Comparison of ENCODE assay signal across 9 mouse cellular contexts in the genomic region with DNA sequence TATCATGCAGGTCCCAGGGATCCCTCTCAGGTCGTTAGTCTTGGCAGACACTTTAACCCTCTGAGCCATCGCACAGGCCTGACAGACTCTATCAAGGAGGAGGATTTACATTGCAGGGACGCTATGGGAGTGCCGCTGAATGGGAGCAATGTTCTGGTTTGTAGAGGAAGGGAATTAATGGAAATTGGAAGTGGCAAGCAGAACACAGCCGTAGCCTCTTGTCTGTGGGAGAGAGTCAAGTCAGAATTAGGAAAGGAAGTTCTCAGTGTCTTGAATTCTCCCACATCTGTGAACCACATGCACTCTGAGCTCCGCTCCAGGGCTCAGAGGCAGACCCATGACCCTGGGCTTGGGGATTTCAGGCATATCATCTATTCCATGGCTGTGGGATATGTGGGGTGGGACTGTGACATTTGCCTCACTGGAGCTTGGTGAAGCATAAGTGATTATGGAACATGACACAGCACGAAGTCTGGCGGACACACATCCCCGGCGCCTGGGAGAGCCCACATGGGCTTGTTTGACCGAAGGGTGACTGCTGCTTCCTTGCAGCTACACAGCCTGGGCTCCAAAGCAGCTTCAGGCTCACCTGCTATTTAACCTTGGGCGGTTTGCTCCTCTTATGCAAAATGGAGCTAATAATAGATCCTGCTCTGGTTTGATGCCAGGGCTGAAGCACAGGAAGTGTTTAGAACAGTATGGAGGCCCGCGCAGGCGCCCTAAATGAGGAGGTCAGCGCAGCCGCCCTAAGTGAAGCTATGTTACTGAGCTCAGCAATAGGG.
DNase-seq lines count a peak whose midpoint lies in the region; ATAC-seq lines count a peak whose summit lies in the region.
"Had no signal": no experiment of that assay in that cellular context is flagged by ENCODE, and none has a peak within 500 bp of the region (broad histone marks: within the 10 kb centered on the region; RNA-seq: fewer than 3 reads in every experiment).

No protein-coding gene starts in this region.

- H3K27ac ChIP-seq in embryonic facial prominence, embryonic 14.5 days (replicated peaks; ENCODE audit: low read depth, low read length) = 0 out of 2 replicates have a peak overlapping the region, but pooled peaks have one; percentile 18
- H3K27ac ChIP-seq in hindbrain, embryonic 15.5 days (replicated peaks) = no peak overlapping the region
- no peak overlapping the region for H3K27ac ChIP-seq in forebrain, embryonic 14.5 days (ENCODE audit: low read depth, low read length)

- no peak overlapping the region for H3K4me3 ChIP-seq in embryonic facial prominence, embryonic 14.5 days (ENCODE audit: low read depth, low read length)
- H3K4me3 ChIP-seq in hindbrain, embryonic 15.5 days = no peak overlapping the region
- H3K4me3 ChIP-seq in forebrain, embryonic 14.5 days (ENCODE audit: low read depth, low read length) = no peak overlapping the region

- H3K36me3 ChIP-seq in embryonic facial prominence, embryonic 14.5 days (ENCODE audit: control insufficient read depth, insufficient read depth, low read length) = no peaks in the 10 kb centered on the region
- H3K36me3 ChIP-seq in hindbrain, embryonic 15.5 days = no peaks in the 10 kb centered on the region
- no peaks in the 10 kb centered on the region for H3K36me3 ChIP-seq in forebrain, embryonic 14.5 days (ENCODE audit: control insufficient read depth, insufficient read depth, low read length)

- DNase-seq in heart, adult 11 months = peak; percentile 96
- DNase-seq in heart, postnatal 25 days (ENCODE audit: low spot score) = no peak
- peak; percentile 84 for DNase-seq in embryonic facial prominence, embryonic 14.5 days (ENCODE audit: low spot score)
- DNase-seq in skeletal muscle tissue, adult 2 months (ENCODE audit: low read depth, low spot score) = peak; percentile 51
- DNase-seq in kidney, postnatal 14 days = no peak
- DNase-seq in forebrain, embryonic 14.5 days (ENCODE audit: low spot score) = no peak
- DNase-seq in left cerebral cortex, postnatal 14 days (ENCODE audit: low spot score in 2 of 2) = no peak
- DNase-seq: kidney, adult 9 months had no signal

- intact Hi-C loops in heart, postnatal 25 days (cut with DNase I) = no loop called here
- intact Hi-C loops in left cerebral cortex, postnatal 14 days (cut with DNase I) = no loop called here

- peak; percentile 89 for ATAC-seq in embryonic facial prominence, embryonic 14.5 days (ENCODE audit: low read depth)
- ATAC-seq in hindbrain, embryonic 15.5 days (ENCODE audit: low FRiP score, low read depth) = peak; percentile 23; the same call in 1 of the 2 replicates
- ATAC-seq in forebrain, embryonic 14.5 days = no peak

- peak overlapping the region; percentile 23 for H3K4me2 ChIP-seq in embryonic facial prominence, embryonic 14.5 days (ENCODE audit: low read depth, low read length)
- no peak overlapping the region for H3K4me2 ChIP-seq in hindbrain, embryonic 15.5 days
- no peak overlapping the region for H3K4me2 ChIP-seq in forebrain, embryonic 14.5 days (ENCODE audit: low read length)

- H3K9ac ChIP-seq in embryonic facial prominence, embryonic 14.5 days (ENCODE audit: low read depth, low read length) = no peak overlapping the region
- no peak overlapping the region for H3K9ac ChIP-seq in hindbrain, embryonic 15.5 days
- no peak overlapping the region for H3K9ac ChIP-seq in forebrain, embryonic 14.5 days (ENCODE audit: low read length)

- H3K27me3 ChIP-seq in embryonic facial prominence, embryonic 14.5 days (replicated peaks; ENCODE audit: control insufficient read depth, insufficient read depth, low read length) = 0 out of 2 replicates have a peak, but pooled peaks cover 5% of the 10 kb centered on the region
- H3K27me3 ChIP-seq in hindbrain, embryonic 15.5 days = no peaks in the 10 kb centered on the region
- H3K27me3 ChIP-seq in forebrain, embryonic 14.5 days (replicated peaks; ENCODE audit: control insufficient read depth, insufficient read depth, low read length) = no peaks in the 10 kb centered on the region

- H3K4me1 ChIP-seq in embryonic facial prominence, embryonic 14.5 days (ENCODE audit: control insufficient read depth, insufficient read depth, low read length) = peaks cover 12% of the 10 kb centered on the region
- H3K4me1 ChIP-seq in hindbrain, embryonic 15.5 days (replicated peaks) = peaks cover 18% of the 10 kb centered on the region
- no peaks in the 10 kb centered on the region for H3K4me1 ChIP-seq in forebrain, embryonic 14.5 days (ENCODE audit: control insufficient read depth, insufficient read depth, low read length)

- H3K9me3 ChIP-seq in embryonic facial prominence, embryonic 14.5 days (ENCODE audit: control insufficient read depth, low read length) = no peaks in the 10 kb centered on the region
- no peaks in the 10 kb centered on the region for H3K9me3 ChIP-seq in hindbrain, embryonic 15.5 days
- no peaks in the 10 kb centered on the region for H3K9me3 ChIP-seq in forebrain, embryonic 14.5 days (replicated peaks; ENCODE audit: control insufficient read depth, low read length)

- 33% methylated on average over 17 of the region's 17 CpGs for WGBS in embryonic facial prominence, embryonic 14.5 days
- WGBS in hindbrain, embryonic 15.5 days = 60% methylated on average over 17 of the region's 17 CpGs
- WGBS in forebrain, embryonic 14.5 days = 73% methylated on average over 17 of the region's 17 CpGs

Comparison
In these comparisons a context has a peak if more than half of its experiments do, and no peak if none do; other contexts are left out.
1. DNase-seq: peak in heart, adult 11 months (single experiment), embryonic facial prominence, embryonic 14.5 days (single experiment) and skeletal muscle tissue, adult 2 months (single experiment); none in heart, postnatal 25 days (single experiment), kidney, postnatal 14 days (single experiment), forebrain, embryonic 14.5 days (single experiment) and left cerebral cortex, postnatal 14 days (0 of 2).